ENCODE assay signal across 8 mouse cellular contexts in the genomic region with DNA sequence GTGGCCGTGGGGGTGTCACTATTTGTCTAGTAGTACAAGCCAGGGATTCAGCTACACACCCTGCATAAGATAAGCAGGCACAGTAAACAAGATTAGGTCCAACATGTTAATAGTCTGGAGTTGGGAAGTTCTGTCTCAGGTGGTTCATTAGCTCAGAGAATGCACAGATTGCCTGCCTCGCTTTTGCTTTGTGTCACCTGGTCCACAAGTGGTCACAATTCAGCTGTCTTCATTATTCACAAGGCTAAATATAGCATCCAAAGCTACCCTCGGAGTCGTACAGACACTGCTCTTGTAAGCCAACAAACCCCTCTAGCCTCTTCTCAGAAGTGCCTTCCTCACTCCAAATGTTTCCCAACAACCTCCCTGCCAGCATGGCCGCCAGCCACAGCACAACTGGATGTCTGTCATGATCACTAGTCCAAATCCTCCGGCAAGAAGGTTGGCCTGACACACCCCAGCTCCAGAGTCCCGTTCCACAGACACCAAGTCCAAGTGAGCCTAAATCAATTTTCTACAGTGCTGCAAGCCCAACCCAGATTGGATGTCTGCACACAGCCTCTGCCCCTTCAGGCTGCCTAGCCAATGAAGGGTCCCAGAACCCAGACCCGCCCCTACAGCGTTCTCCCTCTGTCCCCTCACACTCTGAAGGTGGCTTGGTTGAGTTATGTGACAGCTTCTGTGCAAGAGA. TPM values are rescaled to one million over a fixed set of nuclear protein-coding genes. Genes with fewer than 3 reads are reported as not detected.
A peak's percentile ranks its signal among the peaks of the same experiment; 100 is the strongest.
DNase-seq lines count a peak whose midpoint lies in the region; ATAC-seq and TF ChIP-seq lines count a peak whose summit lies in the region.

No protein-coding gene starts in this region.

- H3K9me3 ChIP-seq in erythroblast, embryonic 14.5 days (ENCODE audit: control insufficient read depth, low read length) = no peaks in the 10 kb centered on the region
- H3K9me3 ChIP-seq in hindbrain, embryonic 14.5 days (ENCODE audit: control insufficient read depth, low read length) = no peaks in the 10 kb centered on the region
- no peaks in the 10 kb centered on the region for H3K9me3 ChIP-seq in limb, embryonic 14.5 days (ENCODE audit: control insufficient read depth, low read length)
- no peaks in the 10 kb centered on the region for H3K9me3 ChIP-seq in midbrain, embryonic 12.5 days
- H3K9me3 ChIP-seq in stomach, embryonic 15.5 days = no peaks in the 10 kb centered on the region

- no peak for ATAC-seq in erythroblast, adult 5-6 weeks (replicated peaks; ENCODE audit: low FRiP score, poor library complexity, severe bottlenecking)
- ATAC-seq in hindbrain, embryonic 14.5 days (ENCODE audit: low FRiP score) = no peak
- no peak for ATAC-seq in limb, embryonic 14.5 days (ENCODE audit: low FRiP score, low read depth)
- ATAC-seq in midbrain, embryonic 12.5 days (ENCODE audit: low FRiP score, low read depth) = no peak
- ATAC-seq in stomach, embryonic 15.5 days (ENCODE audit: insufficient read depth, low FRiP score, low read depth) = peak; percentile 56

- peak overlapping the region; percentile 99 for H3K27ac ChIP-seq in gastrocnemius, adult 2 months
- no peak overlapping the region for H3K27ac ChIP-seq in hindbrain, embryonic 14.5 days
- no peak overlapping the region for H3K27ac ChIP-seq in limb, embryonic 14.5 days (replicated peaks; ENCODE audit: low read depth, low read length)
- H3K27ac ChIP-seq in midbrain, embryonic 12.5 days (replicated peaks) = no peak overlapping the region
- H3K27ac ChIP-seq in stomach, embryonic 15.5 days = peak overlapping the region; percentile 23; the same call in 1 of the 2 replicates

- H3K36me3 ChIP-seq in erythroblast, embryonic 14.5 days (ENCODE audit: control insufficient read depth) = no peaks in the 10 kb centered on the region
- no peaks in the 10 kb centered on the region for H3K36me3 ChIP-seq in hindbrain, embryonic 14.5 days (replicated peaks; ENCODE audit: control insufficient read depth, insufficient read depth)
- no peaks in the 10 kb centered on the region for H3K36me3 ChIP-seq in limb, embryonic 14.5 days (ENCODE audit: control insufficient read depth, insufficient read depth, low read length)
- H3K36me3 ChIP-seq in midbrain, embryonic 12.5 days = no peaks in the 10 kb centered on the region
- H3K36me3 ChIP-seq in stomach, embryonic 15.5 days = no peaks in the 10 kb centered on the region

- H3K4me1 ChIP-seq in erythroblast, embryonic 14.5 days (ENCODE audit: control insufficient read depth) = peaks cover 29% of the 10 kb centered on the region
- H3K4me1 ChIP-seq in hindbrain, embryonic 14.5 days (replicated peaks; ENCODE audit: control insufficient read depth, insufficient read depth, low read length) = peaks cover 6% of the 10 kb centered on the region; the same call in 1 of the 2 replicates
- H3K4me1 ChIP-seq in limb, embryonic 14.5 days (ENCODE audit: control insufficient read depth, insufficient read depth, low read length) = peaks cover 4% of the 10 kb centered on the region; the same call in 1 of the 2 replicates
- H3K4me1 ChIP-seq in midbrain, embryonic 12.5 days = peaks cover 12% of the 10 kb centered on the region
- H3K4me1 ChIP-seq in stomach, embryonic 15.5 days = 0 out of 2 replicates have a peak, but pooled peaks cover 3% of the 10 kb centered on the region

- no peak for TF ChIP-seq CTCF in gastrocnemius, adult 2 months (IDR thresholded peaks at IDR 0.05)

- TF ChIP-seq POLR2A in limb, embryonic 14.5 days (IDR thresholded peaks at IDR 0.05; ENCODE audit: borderline replicate concordance, extremely low read depth, insufficient read depth, insufficient read length) = no peak

- intact Hi-C loops in gastrocnemius, adult 2 months (cut with DNase I) = no loop called here

- H3K4me3 ChIP-seq in erythroblast, embryonic 14.5 days (replicated peaks) = peak overlapping the region; percentile 78
- peak overlapping the region; percentile 82 for H3K4me3 ChIP-seq in gastrocnemius, adult 2 months
- peak overlapping the region; percentile 58 for H3K4me3 ChIP-seq in hindbrain, embryonic 14.5 days (replicated peaks; ENCODE audit: low read length)
- H3K4me3 ChIP-seq in limb, embryonic 14.5 days (replicated peaks; ENCODE audit: low read length) = peak overlapping the region; percentile 56
- peak overlapping the region; percentile 56 for H3K4me3 ChIP-seq in midbrain, embryonic 12.5 days
- H3K4me3 ChIP-seq in stomach, embryonic 15.5 days (replicated peaks) = peak overlapping the region; percentile 82

- peak; percentile 10 for DNase-seq in c-Kit-positive CD71-positive TER-119-positive erythroid progenitor cells, embryonic 14.5 days (ENCODE audit: low spot score)
- peak; percentile 85 for DNase-seq in gastrocnemius, adult 2 months
- DNase-seq in hindbrain, embryonic 14.5 days (ENCODE audit: low spot score) = no peak
- peak; percentile 33 for DNase-seq in limb, embryonic 14.5 days (ENCODE audit: low spot score)

- peak overlapping the region; percentile 35; the same call in 1 of the 2 replicates for H3K9ac ChIP-seq in hindbrain, embryonic 14.5 days
- H3K9ac ChIP-seq in limb, embryonic 14.5 days (ENCODE audit: low read depth, low read length, severe bottlenecking) = peak overlapping the region; percentile 48
- peak overlapping the region; percentile 32 for H3K9ac ChIP-seq in midbrain, embryonic 12.5 days (replicated peaks)
- peak overlapping the region; percentile 27; the same call in 1 of the 2 replicates for H3K9ac ChIP-seq in stomach, embryonic 15.5 days

- 31% methylated on average over 9 of the region's 9 CpGs for WGBS in hindbrain, embryonic 14.5 days
- WGBS in limb, embryonic 14.5 days = 27% methylated on average over 9 of the region's 9 CpGs
- WGBS in midbrain, embryonic 12.5 days = 31% methylated on average over 9 of the region's 9 CpGs
- WGBS in stomach, embryonic 15.5 days = 18% methylated on average over 9 of the region's 9 CpGs

- H3K4me2 ChIP-seq in hindbrain, embryonic 14.5 days (replicated peaks) = peak overlapping the region; percentile 60
- H3K4me2 ChIP-seq in limb, embryonic 14.5 days (replicated peaks; ENCODE audit: low read depth, low read length, severe bottlenecking) = peak overlapping the region; percentile 88
- H3K4me2 ChIP-seq in midbrain, embryonic 12.5 days (replicated peaks) = peak overlapping the region; percentile 95
- peak overlapping the region; percentile 88 for H3K4me2 ChIP-seq in stomach, embryonic 15.5 days

- peaks cover 10% of the 10 kb centered on the region for H3K27me3 ChIP-seq in erythroblast, embryonic 14.5 days (ENCODE audit: control insufficient read depth)
- H3K27me3 ChIP-seq in hindbrain, embryonic 14.5 days (ENCODE audit: control insufficient read depth, insufficient read depth, low read length) = no peaks in the 10 kb centered on the region
- H3K27me3 ChIP-seq in limb, embryonic 14.5 days (ENCODE audit: control insufficient read depth, insufficient read depth, low read length) = 0 out of 2 replicates have a peak, but pooled peaks cover 3% of the 10 kb centered on the region
- peaks cover 15% of the 10 kb centered on the region for H3K27me3 ChIP-seq in midbrain, embryonic 12.5 days
- H3K27me3 ChIP-seq in stomach, embryonic 15.5 days (replicated peaks) = no peaks in the 10 kb centered on the region

RNA-seq across cellular contexts. Expression of gene Coq8a, which starts 4.5 kb away (rescaled TPM):
- polyA plus RNA-seq in erythroblast, embryonic 14.5 days (2012) = 0.41 TPM in 2 replicates
- total RNA-seq in erythroblast, adult 5-6 weeks (2015; ENCODE audit: low replicate concordance) = 7.3 TPM in 1 of 2 replicates, not detected in the other
- total RNA-seq in erythroblast, adult 5-6 weeks (2017; ENCODE audit: low replicate concordance) = 2.0 TPM in 1 of 2 replicates, not detected in the other
- 1,000 to 10,000 TPM in 1 of 2 experiments, 100 to 1,000 TPM in 1; 633 to 1,638 TPM for total RNA-seq in gastrocnemius, adult 2 months (2021)
- polyA plus RNA-seq in hindbrain, embryonic 14.5 days (2014; fragmentation: Nextera tagmentation; extraction: Ambion mirVana) = 3.1 and 3.2 TPM in 2 replicates
- 4.3 and 6.3 TPM in 2 replicates for polyA plus RNA-seq in limb, embryonic 14.5 days (2012; rRNA removed)
- polyA plus RNA-seq in limb, embryonic 14.5 days (2014; fragmentation: Nextera tagmentation; extraction: Ambion mirVana) = 8.1 TPM in 2 replicates
- 1.8 and 2.7 TPM in 2 replicates for polyA plus RNA-seq in midbrain, embryonic 12.5 days (2016; fragmentation: Nextera tagmentation; extraction: Ambion mirVana)
- polyA plus RNA-seq in stomach, embryonic 15.5 days (2015; fragmentation: Nextera tagmentation; extraction: Ambion mirVana) = 16.0 and 20.6 TPM in 2 replicates

Comparison
In these comparisons a context has a peak if more than half of its experiments do, and no peak if none do; other contexts are left out.
1. H3K27ac ChIP-seq: peak in gastrocnemius, adult 2 months (single experiment) and stomach, embryonic 15.5 days (single experiment); none in hindbrain, embryonic 14.5 days (single experiment), limb, embryonic 14.5 days (single experiment) and midbrain, embryonic 12.5 days (single experiment).
2. Peak in every context shown above with its lines, with median percentiles within 50 percentile points of each other: H3K4me3 ChIP-seq, H3K4me2 ChIP-seq and H3K9ac ChIP-seq.